Mouse (Mus musculus) common myeloid progenitor, adult 5-6 weeks (primary cell): ENCODE measurements around the gene Tlr12. TPM values are rescaled to one million over a fixed set of nuclear protein-coding genes. Genes with fewer than 3 reads are reported as not detected.

Experiments used
- total RNA-seq: library from RNA; stranded (forward); fragments of 200-1000, 187-1606 nt; gene quantifications from 2 replicates; pipeline ENCODE4 v1.2.3, GENCODE M21; 2017

Gene Tlr12
- total RNA-seq, 1 experiment from 2014 or later, result 1.1 TPM

Other genes with a start within 250 kb of the Tlr12 start
- 2.6 and 3.2 TPM in 2 replicates for gene Zscan20, start 8.5 kb downstream of the Tlr12 start, total RNA-seq
- 21.2 and 23.0 TPM in 2 replicates for gene Phc2, start 36.1 kb upstream of the Tlr12 start, total RNA-seq
- 0.09 TPM in 1 of 2 replicates, not detected in the other for gene A3galt2, start 136.7 kb upstream of the Tlr12 start, total RNA-seq
- 8.1 and 14.6 TPM in 2 replicates for gene Zfp362, start 187.4 kb upstream of the Tlr12 start, total RNA-seq